Mouse (Mus musculus) kidney, postnatal 10 days (tissue): ENCODE data around the gene Bloc1s6.

ENCODE experiments used
- DNase-seq: peaks from one replicate; pipeline ENCODE4 v3.0.0; 2021; ENCODE audit warnings: mixed read lengths

Gene Bloc1s6

GRCm38 (mm10) chr2:122765071-122765793 is 26.9 kb downstream of the Bloc1s6 start, which contains the start of gene Sqor:
TSS of gene Sqor (plus strand) at chr2:122765237.
- DNase-seq = peak; percentile 86

DNA sequence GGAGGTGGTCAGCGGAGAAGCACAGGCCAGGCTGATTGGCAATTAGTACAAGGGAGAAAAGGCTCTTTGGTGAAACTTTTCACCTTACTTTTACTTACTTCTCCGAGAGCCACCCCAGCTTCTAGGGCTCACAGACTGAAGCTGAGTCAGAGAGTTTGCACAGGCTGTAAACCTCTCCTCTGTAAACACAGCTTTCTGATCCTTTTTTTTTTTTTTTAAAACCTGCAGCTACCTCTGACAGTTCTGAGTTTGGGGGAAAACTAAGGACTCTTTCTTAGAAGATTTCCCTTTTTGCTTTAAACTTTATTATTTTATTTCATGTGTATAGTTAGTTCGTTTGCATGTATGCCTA is 27.5 kb downstream of the Bloc1s6 start:
- DNase-seq = no peak

GRCm38 (mm10) chr2:122771002-122771401 is 32.7 kb downstream of the Bloc1s6 start:
- DNase-seq = no peak

DNA sequence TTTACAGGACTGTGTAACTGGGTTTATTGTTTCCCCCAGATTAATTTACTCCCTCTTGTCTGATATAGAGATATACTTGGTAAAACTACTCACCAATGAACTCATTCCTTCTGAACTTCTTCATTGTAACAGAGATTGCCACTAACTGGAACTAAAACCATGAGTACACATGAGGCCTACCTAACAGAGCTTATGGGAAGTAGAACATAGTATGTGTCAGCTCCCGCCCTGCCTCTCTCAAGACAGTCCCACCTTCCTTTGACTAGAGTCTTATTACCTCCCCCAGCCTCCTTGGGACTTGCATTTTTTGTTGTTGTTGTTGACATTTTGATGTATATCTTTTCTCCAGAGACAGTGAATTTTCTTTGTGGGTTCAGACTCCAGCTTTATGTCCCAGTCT is 34.6 kb downstream of the Bloc1s6 start:
- no peak for DNase-seq

- DNase-seq = no peak
These were observed 37.2 kb downstream of the Bloc1s6 start for GRCm38 (mm10) chr2:122775491-122775890.

- peak; percentile 14 for DNase-seq
These were observed 38.5 kb downstream of the Bloc1s6 start for GRCm38 (mm10) chr2:122776823-122777222.

DNA sequence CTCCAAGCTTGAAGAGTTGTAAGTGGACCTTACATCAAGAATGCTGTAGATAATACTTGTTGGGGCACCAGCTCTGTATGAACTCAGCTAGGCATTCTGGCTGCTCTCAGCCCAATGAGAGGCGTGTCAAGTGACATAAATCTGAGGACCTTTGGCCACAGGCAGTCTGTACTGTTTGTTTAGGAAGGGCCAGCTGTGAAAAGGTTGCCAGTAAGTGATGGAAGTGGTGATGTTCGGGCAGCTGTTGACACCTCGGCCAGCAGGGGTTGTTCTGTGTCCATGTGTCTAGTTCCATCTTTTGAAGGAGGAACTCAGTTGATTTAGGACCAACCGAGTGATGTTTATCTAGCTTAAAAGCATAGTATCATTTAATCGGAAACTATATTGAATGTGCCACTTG is 41.7 kb downstream of the Bloc1s6 start:
- DNase-seq = no peak

DNA sequence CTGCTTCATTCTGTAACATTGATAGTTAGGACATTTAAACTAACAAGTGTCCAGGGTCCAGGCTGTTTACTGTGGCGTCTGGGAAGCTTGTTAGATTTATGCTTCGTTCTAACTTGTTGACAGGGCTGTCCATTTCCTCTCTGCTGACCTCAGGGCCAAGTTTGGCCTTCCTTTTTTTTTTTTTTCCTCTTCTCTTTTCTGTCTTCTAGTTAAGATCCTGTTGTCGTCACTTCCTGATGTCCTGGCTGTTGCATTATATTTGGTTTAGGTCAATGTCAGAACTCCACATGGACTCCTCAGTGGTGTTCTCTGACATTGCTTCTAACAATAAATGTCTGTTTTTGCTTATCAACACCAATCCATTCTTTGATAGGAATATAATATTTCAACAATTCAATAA is 42.1 kb downstream of the Bloc1s6 start:
- DNase-seq = no peak

DNA sequence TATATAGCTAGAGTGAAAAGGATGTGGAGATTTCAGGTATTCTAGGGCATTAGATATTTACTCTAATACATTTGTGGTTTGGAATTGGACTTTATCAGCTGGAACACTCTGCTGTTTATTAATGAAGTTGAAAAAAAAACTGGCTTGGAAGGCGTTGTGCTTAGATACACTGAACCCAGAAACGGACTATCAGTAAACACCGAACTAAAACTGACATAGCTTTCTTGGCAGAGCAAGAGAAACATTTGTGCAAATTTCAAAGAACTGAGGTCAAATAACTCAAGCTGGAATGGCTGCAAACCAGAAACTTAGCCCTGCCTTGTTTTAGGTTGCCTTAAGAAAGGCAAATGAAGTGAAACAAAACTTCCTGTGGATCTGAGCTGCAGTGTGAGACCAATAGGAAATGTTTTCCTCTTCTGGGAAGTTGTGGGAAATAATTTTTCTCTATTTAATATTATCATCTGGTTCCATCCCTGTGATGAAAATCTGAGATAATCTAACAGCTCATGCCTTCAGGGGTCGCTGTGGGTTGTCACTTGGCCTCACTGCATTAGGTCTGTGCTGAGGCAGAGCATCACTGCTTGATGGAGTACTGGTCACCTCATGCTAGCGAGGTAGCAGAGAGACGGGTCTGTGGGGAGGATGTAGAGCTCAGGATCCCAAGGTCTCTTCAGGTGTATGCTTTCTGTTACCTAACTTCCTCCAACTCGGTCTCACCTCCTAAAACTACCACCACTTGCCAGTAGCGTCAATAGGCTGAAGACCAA is 43.5 kb downstream of the Bloc1s6 start:
- DNase-seq = no peak

DNA sequence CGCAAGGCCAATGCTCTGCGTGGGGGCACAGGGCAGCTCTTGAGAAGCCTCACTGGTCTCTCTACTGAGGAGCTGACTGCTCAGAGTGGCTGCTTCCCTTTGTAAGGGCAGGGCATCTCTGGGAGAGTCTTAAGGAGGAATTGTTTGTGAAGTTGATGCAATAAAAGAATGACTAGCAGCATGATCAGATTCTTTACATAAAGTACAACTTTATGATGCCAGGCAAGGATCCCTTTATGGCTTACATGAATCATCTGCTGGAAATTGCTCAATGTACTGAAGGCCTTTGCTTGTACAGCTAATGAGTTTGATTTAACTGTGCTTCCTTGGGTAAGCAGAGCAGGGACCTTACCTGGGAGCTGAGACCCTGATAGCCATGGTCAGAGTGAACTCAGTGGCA is 45.4 kb downstream of the Bloc1s6 start:
- DNase-seq = no peak

DNA sequence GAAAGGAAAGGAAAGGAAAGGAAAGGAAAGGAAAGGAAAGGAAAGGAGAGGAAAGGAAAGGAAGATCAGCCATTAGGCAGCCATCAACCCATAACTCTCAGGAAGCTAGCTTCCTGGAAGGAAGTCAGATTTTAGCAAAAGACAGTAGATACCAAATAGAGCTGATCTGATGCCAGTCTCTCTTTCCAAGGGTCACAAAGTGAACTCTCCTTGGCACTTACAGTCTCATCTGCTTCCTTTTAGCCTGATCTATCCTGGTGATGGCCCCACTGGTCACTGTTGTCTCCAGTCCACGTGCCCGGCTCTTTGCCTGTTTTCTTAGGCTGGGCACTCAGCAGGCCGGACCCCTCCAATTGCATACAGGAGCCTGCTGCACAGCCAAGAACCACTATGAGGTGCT is 46.4 kb downstream of the Bloc1s6 start:
- no peak for DNase-seq

DNA sequence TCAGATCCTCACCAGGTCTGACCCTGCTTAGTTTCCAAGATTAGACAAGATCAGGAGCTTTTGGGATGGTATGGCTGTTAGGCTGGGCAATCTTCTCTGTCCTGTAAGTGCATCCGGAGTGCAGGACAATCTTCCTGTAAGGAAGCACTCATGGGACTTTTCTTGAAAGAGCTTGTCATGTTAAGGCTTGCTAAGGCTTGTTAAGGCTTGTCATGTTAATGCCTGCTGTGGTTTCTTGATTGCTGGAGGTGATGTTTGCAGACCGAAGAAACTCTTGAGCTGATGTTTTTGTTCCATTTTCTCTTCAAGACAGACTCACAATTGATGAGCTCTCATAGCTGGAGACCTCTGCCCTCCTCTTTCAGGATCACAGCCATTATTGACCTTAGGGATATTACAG is 47.9 kb downstream of the Bloc1s6 start:
- no peak for DNase-seq

- DNase-seq = peak; percentile 9
These were observed 51.0 kb downstream of the Bloc1s6 start for GRCm38 (mm10) chr2:122789311-122789710.

DNA sequence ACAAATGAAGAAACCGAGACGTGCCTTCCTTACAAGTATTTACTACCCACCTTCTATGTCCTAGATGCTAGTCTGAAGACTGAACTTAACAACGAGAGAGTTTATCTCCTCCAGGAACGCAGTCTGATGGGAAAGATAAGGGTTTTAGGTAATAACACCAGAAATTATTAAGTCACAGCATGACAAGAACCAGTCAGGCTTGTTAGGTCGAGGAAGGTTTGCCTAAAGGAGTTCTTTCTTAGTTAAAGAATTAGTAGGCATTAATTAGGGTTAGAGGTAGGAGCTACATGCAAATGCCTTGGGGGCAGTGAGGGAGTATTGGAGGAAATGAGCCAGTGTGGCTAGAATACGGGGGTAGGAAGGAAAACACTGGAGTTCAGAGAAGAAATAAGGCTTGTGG is 51.4 kb downstream of the Bloc1s6 start:
- no peak for DNase-seq
